27 mouse cellular contexts compared by ENCODE assay signal in the genomic region with DNA sequence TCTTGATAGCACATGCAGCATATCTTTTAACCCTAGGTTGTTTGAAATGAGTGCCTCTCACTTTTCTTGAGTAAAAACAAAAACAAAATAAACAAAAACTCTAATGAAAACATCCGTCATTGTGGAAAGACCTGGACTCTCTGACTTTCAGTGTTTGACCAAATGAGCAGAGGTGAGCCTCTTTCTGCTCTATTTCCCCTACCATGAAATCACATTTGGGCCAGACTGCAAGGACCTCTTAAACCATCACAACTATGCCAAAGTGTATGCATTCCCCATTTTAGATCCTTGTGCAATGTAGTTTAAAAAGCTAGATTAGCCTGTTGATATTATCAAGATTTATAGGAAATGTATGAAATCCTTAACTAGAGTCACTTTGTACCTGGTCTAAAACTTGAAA. TPM values are rescaled to one million over a fixed set of nuclear protein-coding genes. Genes with fewer than 3 reads are reported as not detected.
DNase-seq lines count a peak whose midpoint lies in the region; ATAC-seq and TF ChIP-seq lines count a peak whose summit lies in the region.
"Had no signal": no experiment of that assay in that cellular context is flagged by ENCODE, and none has a peak within 500 bp of the region (broad histone marks: within the 10 kb centered on the region; RNA-seq: fewer than 3 reads in every experiment).

No protein-coding gene starts in this region.

- TF ChIP-seq EP300 in liver, embryonic 14.5 days (IDR thresholded peaks at IDR 0.05; ENCODE audit: low read depth) = no peak

- DNase-seq in lung, embryonic 14.5 days = no peak
- no peak for DNase-seq in lung, adult 18-20 months
- DNase-seq in embryonic facial prominence, embryonic 10.5 days (ENCODE audit: low spot score) = peak; percentile 1
- DNase-seq in liver, embryonic 14.5 days (ENCODE audit: low read depth in 3 of 3, low spot score in 3 of 3) = no peak
- no peak for DNase-seq in urinary bladder, adult 18-20 months (ENCODE audit: low spot score in 2 of 2)
- DNase-seq: adrenal gland, postnatal 25 days; cerebellum, adult 8-10 months; cerebellum, postnatal 36 days; embryo, embryonic 11 days; gastrocnemius, postnatal 14 days; heart, adult 2 months; heart, postnatal 36 days; kidney, adult 8-10 months; kidney, postnatal 25 days; lung, postnatal 10 days; retina, postnatal 1 day; thymus, postnatal 14 days had no signal

- H3K27ac ChIP-seq in lung, embryonic 14.5 days (ENCODE audit: low read depth) = no peak overlapping the region
- H3K27ac ChIP-seq in embryonic facial prominence, embryonic 10.5 days (replicated peaks) = no peak overlapping the region
- no peak overlapping the region for H3K27ac ChIP-seq in liver, embryonic 14.5 days
- no peak overlapping the region for H3K27ac ChIP-seq in midbrain, embryonic 15.5 days
- H3K27ac ChIP-seq: heart, adult 2 months; heart, embryonic 15.5 days; hindbrain, embryonic 15.5 days; intestine, embryonic 15.5 days; limb, embryonic 15.5 days; midbrain, embryonic 12.5 days; neural tube, embryonic 13.5 days had no signal

- no peaks in the 10 kb centered on the region for H3K9me3 ChIP-seq in lung, embryonic 14.5 days (ENCODE audit: low read depth, low read length)
- H3K9me3 ChIP-seq in embryonic facial prominence, embryonic 10.5 days = no peaks in the 10 kb centered on the region
- no peaks in the 10 kb centered on the region for H3K9me3 ChIP-seq in liver, embryonic 14.5 days (ENCODE audit: control insufficient read depth, low read length)
- H3K9me3 ChIP-seq in midbrain, embryonic 15.5 days = no peaks in the 10 kb centered on the region
- H3K9me3 ChIP-seq: forebrain, embryonic 10.5 days; heart, embryonic 15.5 days; hindbrain, embryonic 15.5 days; intestine, embryonic 15.5 days; limb, embryonic 15.5 days; midbrain, embryonic 12.5 days; neural tube, embryonic 13.5 days had no signal

- ATAC-seq in lung, embryonic 14.5 days (ENCODE audit: insufficient read depth) = no peak
- ATAC-seq in liver, embryonic 14.5 days (ENCODE audit: insufficient read depth) = no peak
- no peak for ATAC-seq in midbrain, embryonic 15.5 days (replicated peaks)
- no peak for ATAC-seq in erythroblast, adult 5-6 weeks (replicated peaks; ENCODE audit: low FRiP score, poor library complexity, severe bottlenecking)
- ATAC-seq: forebrain, embryonic 16.5 days; intestine, embryonic 15.5 days had no signal

- H3K27me3 ChIP-seq in lung, embryonic 14.5 days (ENCODE audit: insufficient read depth, low read length) = no peaks in the 10 kb centered on the region
- H3K27me3 ChIP-seq in embryonic facial prominence, embryonic 10.5 days (replicated peaks; ENCODE audit: low read depth, poor library complexity, severe bottlenecking) = no peaks in the 10 kb centered on the region
- H3K27me3 ChIP-seq in liver, embryonic 14.5 days (ENCODE audit: control insufficient read depth, insufficient read depth, low read length) = no peaks in the 10 kb centered on the region
- H3K27me3 ChIP-seq in midbrain, embryonic 15.5 days (replicated peaks) = no peaks in the 10 kb centered on the region
- H3K27me3 ChIP-seq: heart, embryonic 15.5 days; hindbrain, embryonic 15.5 days; intestine, embryonic 15.5 days; limb, embryonic 15.5 days; midbrain, embryonic 12.5 days; neural tube, embryonic 13.5 days had no signal

- H3K9ac ChIP-seq in lung, embryonic 14.5 days = no peak overlapping the region
- no peak overlapping the region for H3K9ac ChIP-seq in liver, embryonic 14.5 days (replicated peaks)
- no peak overlapping the region for H3K9ac ChIP-seq in midbrain, embryonic 15.5 days
- H3K9ac ChIP-seq: heart, embryonic 15.5 days; hindbrain, embryonic 15.5 days; intestine, embryonic 15.5 days; limb, embryonic 15.5 days; midbrain, embryonic 12.5 days; neural tube, embryonic 13.5 days had no signal

- peak overlapping the region; percentile 72 for H3K4me2 ChIP-seq in lung, embryonic 14.5 days
- H3K4me2 ChIP-seq in liver, embryonic 14.5 days (ENCODE audit: low read depth) = peak overlapping the region; percentile 74
- H3K4me2 ChIP-seq in midbrain, embryonic 15.5 days = no peak overlapping the region

- TF ChIP-seq CTCF in lung, embryonic 14.5 days (IDR thresholded peaks at IDR 0.05; ENCODE audit: low read depth) = no peak
- TF ChIP-seq CTCF in liver, embryonic 14.5 days (IDR thresholded peaks at IDR 0.05; ENCODE audit: low read depth) = no peak

- no peaks in the 10 kb centered on the region for H3K36me3 ChIP-seq in lung, embryonic 14.5 days (ENCODE audit: insufficient read depth)
- 0 out of 2 replicates have a peak, but pooled peaks cover under 1% of the 10 kb centered on the region for H3K36me3 ChIP-seq in embryonic facial prominence, embryonic 10.5 days (replicated peaks)
- H3K36me3 ChIP-seq in liver, embryonic 14.5 days (replicated peaks; ENCODE audit: control insufficient read depth, insufficient read depth, low read depth) = no peaks in the 10 kb centered on the region
- H3K36me3 ChIP-seq in midbrain, embryonic 15.5 days (replicated peaks) = no peaks in the 10 kb centered on the region
- H3K36me3 ChIP-seq: heart, embryonic 15.5 days; hindbrain, embryonic 15.5 days; intestine, embryonic 15.5 days; limb, embryonic 15.5 days; midbrain, embryonic 12.5 days; neural tube, embryonic 13.5 days had no signal

- 50% methylated on average over 1 of the region's 1 CpGs for WGBS in lung, embryonic 14.5 days
- WGBS in embryonic facial prominence, embryonic 10.5 days = 61% methylated on average over 1 of the region's 1 CpGs
- 57% methylated on average over 1 of the region's 1 CpGs for WGBS in liver, embryonic 14.5 days (ENCODE audit: insufficient replicate concordance)
- 67% methylated on average over 1 of the region's 1 CpGs for WGBS in midbrain, embryonic 15.5 days

- H3K4me1 ChIP-seq in lung, embryonic 14.5 days (ENCODE audit: insufficient read depth) = peaks cover 9% of the 10 kb centered on the region
- peaks cover 37% of the 10 kb centered on the region for H3K4me1 ChIP-seq in embryonic facial prominence, embryonic 10.5 days
- H3K4me1 ChIP-seq in liver, embryonic 14.5 days (replicated peaks; ENCODE audit: control insufficient read depth in 2 of 2, insufficient read depth in 2 of 2, low read length in 1 of 2) = peaks cover 16 to 21% of the 10 kb centered on the region in 2 experiments
- peaks cover 32% of the 10 kb centered on the region for H3K4me1 ChIP-seq in midbrain, embryonic 15.5 days

- no peak overlapping the region for H3K4me3 ChIP-seq in lung, embryonic 14.5 days (ENCODE audit: low read depth, low read length)
- peak overlapping the region; percentile 92; the same call in 1 of the 2 replicates for H3K4me3 ChIP-seq in embryonic facial prominence, embryonic 10.5 days
- peak overlapping the region in 1 of 2 experiments; percentile 89; a peak in 1 of 4 replicates for H3K4me3 ChIP-seq in liver, embryonic 14.5 days (ENCODE audit: insufficient read depth in 1 of 2, low read depth in 2 of 2, low read length in 2 of 2)
- no peak overlapping the region for H3K4me3 ChIP-seq in midbrain, embryonic 15.5 days

RNA-seq across cellular contexts. Expression of a gene that starts 1.9 kb away (rescaled TPM):
- 40.0 and 41.0 TPM in 2 replicates for polyA plus RNA-seq in lung, embryonic 14.5 days (2014; fragmentation: Nextera tagmentation; extraction: Ambion mirVana)
- polyA plus RNA-seq in embryonic facial prominence, embryonic 10.5 days (2016; fragmentation: Nextera tagmentation; extraction: Ambion mirVana) = 23.0 and 25.5 TPM in 2 replicates
- 26.0 and 30.9 TPM in 2 replicates for polyA plus RNA-seq in liver, embryonic 14.5 days (2012; rRNA removed)
- polyA plus RNA-seq in liver, embryonic 14.5 days (2014; fragmentation: Nextera tagmentation; extraction: Ambion mirVana) = 31.2 and 38.5 TPM in 2 replicates
- polyA plus RNA-seq in midbrain, embryonic 15.5 days (2015; fragmentation: Nextera tagmentation; extraction: Ambion mirVana) = 32.3 and 33.2 TPM in 2 replicates
- total RNA-seq in erythroblast, adult 5-6 weeks (2015; ENCODE audit: low replicate concordance) = 54.1 and 60.3 TPM in 2 replicates
- 67.6 and 88.2 TPM in 2 replicates for total RNA-seq in erythroblast, adult 5-6 weeks (2017; ENCODE audit: low replicate concordance)
